Mouse (Mus musculus) embryo, embryonic 10.5 days (tissue): Measurements from ENCODE around the gene Sec23b.
"Not testable (repeated sequence)": the region's sequence is repeated elsewhere in the genome, so short reads cannot be mapped to it uniquely, and the experiment has no call there.

Experiments used
- DNase-seq: peaks from one replicate; pipeline ENCODE4 v3.0.0-alpha.2; 2015; ENCODE audit warnings: low spot score

Gene Sec23b

DNA sequence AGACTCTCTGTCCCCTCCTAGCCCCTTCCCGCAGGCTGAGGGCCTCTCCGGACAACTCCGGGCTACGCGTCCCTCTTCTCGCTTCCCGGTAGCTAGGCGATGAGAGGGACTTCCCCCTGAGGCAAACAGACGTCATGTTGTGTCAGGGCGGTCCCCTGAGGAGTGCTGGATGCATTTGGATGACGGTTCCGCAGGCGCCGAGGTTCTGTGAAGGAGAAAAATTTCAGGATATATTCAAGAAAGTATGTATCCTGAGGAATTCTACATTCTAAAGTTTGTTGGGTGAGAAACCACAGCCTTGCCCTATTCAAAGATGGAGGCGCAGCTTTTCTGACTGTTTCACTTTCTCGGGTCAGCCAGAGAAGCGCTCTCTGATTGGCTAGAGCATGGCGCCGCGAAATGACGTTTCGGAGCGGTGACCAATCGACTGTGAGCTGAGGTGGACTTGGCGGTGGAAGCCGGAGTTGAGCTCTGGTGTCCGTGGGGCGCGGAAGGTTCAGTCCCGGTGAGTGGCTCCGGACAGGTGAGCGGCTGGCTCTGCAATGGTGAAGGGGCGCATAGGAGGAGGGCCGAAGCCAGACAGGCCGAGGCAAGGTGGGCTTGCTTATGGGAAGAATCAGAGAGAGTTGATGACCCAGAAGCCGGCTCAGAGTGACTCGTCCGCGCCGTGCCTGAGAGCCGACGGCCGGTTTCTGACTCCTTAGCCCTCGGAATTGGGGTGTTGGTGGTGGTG, at the start of gene Sec23b:
TSS of gene Sec23b (plus strand) at position 410 of the 733 bp plus-strand sequence.
- DNase-seq: peak; percentile 98

DNA sequence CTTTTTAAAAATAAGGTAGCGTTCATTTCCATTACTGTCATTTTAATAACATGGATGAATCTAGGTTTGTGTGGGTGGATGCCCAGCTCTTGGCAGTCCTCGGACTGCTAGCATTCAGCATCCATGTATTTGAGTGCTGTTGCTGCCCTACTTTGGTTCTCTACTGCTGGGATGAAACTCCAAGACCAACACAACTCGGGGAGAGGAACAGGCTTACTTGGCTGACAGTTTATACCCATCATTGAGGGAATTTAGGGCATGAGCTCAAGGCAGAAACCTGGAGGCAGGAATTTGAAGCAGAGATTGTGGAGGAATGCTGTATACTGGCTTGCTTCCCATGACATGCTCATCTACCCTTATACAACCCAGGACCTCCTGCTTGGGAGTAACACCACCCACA, 41.4 kb upstream of the Sec23b start:
- DNase-seq: no peak

DNA sequence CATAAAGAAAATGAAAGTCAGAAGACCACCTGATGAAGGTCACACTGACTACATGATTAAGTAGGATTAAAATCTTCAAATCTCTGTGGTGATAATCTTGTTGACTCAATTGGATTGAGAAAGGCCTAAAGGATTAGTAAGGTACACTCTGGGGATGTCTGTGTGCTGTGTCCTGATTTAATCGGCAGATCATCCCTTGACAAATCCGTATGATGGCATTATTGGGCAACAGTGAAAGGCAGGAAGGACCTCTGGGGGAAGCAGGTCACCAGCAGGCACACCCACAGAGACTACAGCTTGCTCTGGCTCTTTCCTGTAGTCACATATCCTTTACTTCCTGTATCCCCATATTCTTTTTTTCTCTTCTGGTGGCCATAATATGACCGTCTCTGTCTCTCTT, 36.3 kb upstream of the Sec23b start:
- DNase-seq: no peak

DNA sequence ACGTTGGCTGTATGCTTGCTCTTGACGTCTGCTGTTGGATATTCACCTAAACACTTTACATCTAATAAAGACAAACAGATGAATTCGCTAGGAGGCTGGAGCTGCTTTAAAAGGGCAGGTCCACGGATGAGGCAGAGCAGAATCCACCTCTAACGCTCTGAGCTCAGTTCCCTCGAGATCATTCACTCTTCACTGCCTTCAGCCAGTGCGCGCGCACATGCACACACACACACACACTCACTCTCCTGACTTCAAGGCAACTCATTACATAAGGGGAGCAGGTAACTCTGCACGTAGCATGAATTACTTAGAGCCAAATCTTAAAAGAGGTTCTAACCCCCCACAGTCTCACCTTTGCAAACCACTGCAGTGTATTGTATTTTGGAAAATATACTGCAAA, 30.2 kb upstream of the Sec23b start:
- DNase-seq: no peak

DNA sequence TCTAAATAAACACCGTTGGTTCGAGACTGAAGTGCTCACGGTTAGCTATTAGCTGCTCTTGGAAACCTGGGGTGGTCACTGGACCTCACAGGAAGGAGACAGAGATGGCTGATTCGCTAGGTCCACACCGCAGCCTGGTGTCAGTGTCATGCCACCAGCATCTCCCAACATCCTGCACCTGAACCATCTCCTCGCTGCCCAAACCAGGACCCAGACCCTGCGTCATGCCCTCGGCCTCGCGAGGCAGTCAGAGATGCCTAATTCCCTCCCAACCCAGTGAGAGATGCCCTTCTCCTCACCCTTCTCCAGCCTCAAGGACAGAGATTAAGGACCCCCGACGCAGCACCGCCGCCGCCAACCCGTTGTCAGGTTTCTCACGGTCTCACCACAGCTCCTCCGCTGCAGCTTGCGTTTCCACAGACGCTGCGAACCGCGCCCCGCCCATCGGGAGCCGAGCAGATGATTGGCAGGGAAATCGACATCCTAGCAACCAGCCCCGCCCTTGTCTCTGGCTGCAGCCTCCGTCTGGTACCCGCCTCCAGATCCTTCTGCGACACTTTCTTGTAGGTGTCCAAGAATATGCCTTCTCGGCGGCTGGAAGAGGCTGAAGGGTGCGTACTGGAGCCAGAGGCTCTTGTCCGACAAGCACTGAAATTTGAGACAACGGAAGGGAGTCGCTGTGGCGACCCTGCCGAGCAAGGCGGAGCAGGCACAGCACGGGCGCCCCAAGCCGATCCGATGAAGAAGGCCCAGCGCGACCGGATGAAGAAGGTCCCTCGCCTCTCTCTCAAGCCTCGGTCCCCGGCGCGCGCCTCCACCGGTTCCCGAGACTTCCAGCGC, 28.8 kb upstream of the Sec23b start, which contains the start of the genes Dzank1 and Polr3f:
TSS of gene Dzank1 (minus strand) at position 434 of the 840 bp plus-strand sequence.
TSS of gene Polr3f (plus strand) at position 738 of the 840 bp plus-strand sequence.
- peak; percentile 98 for DNase-seq

DNA sequence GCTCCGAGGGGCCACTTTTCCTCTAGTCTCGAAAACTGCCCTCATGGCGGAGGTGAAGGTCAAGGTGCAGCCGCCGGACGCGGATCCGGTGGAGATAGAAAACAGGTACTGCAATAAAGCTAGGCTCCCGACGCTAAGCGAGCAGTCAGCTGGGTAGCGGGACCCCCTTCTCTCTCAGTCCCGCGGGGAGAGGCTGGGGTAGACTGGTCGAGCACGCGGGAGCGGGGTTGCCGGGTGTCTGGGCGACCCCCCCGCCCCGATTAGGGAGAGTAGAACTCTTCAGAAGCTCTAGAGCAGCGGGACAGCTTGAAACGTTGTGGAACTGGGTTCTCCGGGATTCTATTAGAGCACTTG, 28.2 kb upstream of the Sec23b start:
- no peak for DNase-seq

DNA sequence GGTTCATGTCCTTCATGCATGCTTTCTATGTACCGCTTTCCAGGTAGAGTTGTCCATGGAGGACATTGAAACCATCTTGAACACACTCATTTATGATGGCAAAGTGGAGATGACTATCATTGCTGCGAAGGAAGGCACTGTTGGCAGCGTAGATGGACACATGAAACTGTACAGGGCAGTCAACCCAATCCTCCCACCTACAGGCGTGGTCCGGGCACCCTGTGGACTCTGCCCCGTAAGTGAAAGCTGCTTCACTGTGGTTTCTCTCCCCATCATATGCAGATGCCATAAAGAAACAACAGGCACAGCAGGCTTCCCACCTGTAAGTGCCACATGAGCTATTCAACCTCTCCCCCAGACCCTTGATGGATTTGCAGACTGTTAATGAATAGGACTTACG, 18.9 kb upstream of the Sec23b start:
- no peak for DNase-seq

DNA sequence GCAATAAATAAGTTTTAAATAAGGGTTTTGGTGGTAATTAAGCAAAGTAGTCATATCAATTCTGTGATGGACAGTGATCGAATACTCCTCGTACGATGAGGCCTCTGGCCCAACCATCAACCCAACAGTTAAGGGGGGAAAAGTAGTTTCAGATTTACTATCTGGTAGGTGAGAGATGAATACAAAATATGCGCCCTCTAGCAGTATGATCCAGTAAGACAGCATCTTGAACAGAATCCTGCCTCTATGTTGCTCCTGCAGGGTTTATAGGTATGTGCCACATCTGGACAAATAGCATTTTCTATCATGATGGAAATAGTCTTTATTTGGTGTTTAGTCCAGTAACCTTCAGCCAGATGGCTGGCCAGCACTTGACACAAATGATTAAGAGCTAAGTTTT, 14.8 kb upstream of the Sec23b start:
- DNase-seq: peak; percentile 13

DNA sequence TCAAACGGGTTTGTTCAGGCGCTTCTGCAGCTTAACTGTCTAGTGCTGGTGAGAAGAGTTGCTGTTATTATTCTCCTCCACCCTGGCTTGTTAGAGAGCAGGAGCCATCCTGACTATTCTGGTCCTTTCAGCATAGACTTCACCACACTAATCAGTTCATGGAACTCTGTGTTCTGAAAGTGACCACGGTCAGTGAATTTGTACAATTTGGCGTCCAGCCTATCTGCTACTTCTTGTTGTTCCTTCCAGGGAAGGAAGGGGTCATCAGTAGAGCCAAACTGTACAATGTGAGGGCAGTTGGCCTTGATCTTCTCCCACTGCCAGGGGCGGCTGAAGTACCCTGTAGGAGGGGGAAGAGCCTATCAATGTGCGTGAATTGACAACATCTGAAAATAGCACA, 12.4 kb upstream of the Sec23b start:
- no peak for DNase-seq

DNA sequence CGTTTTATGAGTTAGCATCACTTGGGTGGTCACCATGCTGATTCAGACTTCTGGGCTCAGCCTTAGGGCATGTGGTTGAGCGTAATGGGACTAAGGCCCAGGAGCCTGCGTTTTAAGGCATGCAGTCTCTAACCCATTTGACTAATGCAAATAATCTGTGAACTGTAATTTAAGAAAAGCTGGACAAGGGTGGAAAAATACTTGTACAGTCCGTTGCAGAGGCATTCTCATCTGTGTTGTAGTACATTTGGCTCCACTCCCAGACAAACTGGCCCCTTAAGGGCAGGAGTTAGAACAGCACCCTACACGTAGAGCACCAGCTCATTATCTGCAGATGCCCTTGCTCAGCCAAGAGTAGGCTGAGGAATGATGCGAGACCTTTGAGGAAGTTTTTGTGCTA, 11.4 kb upstream of the Sec23b start:
- DNase-seq: no peak

DNA sequence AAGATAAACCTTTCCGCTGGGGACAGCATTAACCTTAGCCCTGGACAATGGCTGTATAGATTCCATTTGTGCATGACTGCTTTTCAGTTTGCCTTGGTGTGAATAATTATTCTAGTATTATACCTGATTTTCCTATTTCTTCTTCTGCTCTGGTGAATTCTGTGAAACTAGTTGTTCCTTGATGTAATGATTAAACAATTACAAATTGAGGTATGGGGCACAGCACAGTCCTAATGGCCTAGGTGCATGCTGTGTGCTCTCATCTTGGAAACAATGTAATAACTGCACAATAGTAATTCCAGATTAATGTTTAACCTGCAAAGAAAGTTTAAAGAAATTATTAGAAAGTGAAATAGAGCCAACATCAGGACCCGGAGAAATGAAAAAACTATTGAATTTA, 11.0 kb upstream of the Sec23b start:
- no peak for DNase-seq

DNA sequence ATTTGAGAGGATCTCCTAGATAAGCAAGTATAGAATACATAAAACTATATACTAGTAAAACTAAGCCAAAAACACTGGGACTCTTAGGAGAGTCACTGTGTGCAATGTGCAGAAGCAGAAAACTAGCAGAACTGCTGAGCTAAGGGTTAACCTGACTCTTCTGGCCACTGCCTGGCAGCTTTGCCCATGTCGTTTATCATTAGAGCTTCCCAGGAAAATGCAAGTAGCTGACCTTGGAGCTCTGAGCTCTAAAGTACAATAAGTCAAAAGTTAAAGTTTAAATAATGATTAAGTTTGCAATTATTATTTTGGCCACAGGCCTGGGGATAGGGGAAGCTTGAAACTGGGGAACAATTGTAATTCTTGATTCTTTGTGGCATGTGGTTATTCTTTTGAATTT, 10.5 kb upstream of the Sec23b start:
- DNase-seq: no peak

DNA sequence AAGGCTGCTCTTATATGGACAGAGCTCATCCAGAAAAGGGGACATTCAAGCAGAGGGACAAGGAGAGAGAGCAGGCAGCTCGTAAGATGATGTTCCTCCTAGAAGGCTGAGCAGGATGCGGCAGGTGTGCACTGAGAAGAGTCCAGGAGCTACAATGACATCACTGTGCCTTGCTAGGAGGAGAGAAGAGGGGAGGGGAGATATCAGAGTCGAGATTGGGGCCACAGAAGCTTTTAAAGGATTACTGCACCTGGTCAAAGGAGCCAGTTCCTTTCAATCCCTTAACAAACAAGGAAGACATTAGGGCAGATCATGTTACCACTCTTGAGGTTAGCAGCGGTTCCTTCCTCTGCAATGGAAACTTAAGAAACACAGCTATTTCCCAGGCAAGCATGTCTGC, 8.5 kb upstream of the Sec23b start:
- DNase-seq: no peak

DNA sequence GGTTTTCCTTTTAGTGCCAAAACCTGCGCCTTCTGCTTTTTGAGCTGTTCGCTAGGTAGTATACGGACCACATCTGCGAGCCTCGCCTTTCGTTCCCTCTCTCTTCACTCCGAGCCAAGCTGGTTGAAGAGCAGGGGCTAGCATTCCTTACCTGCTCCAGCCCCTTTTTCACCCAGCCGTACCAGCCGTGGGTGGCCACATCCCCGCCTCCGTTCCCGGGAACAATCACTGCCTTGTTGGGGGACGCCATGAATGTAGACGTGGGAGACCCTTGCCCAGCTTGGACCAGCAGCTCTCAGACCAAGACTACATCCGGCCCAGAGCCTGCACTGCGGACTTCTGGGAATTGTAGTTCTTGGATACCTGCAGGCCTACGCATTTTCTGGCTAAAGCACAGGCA, 5.5 kb upstream of the Sec23b start, which contains the start of gene Rbbp9:
TSS of gene Rbbp9 (minus strand) at position 341 of the 400 bp plus-strand sequence.
- peak; percentile 92 for DNase-seq

DNA sequence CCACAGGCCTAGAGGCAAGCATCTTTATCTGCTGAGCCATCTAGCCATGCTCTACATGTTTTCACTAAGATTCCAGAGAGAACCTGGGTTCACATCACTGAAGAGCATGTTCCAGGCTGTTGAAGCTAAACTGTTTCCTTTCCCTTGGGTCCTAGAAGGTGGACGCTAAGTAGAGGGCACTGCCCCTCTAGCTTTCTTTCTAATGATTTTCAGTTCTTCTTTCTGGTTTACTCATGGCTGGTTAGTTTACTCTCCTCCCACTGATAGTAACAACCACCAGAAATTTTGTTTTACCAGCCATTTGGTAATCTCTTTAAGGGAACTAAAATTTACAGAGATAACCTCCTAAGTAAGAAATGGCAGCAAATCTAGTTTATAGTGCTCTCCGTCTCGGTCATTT, 2.1 kb upstream of the Sec23b start:
- no peak for DNase-seq

DNA sequence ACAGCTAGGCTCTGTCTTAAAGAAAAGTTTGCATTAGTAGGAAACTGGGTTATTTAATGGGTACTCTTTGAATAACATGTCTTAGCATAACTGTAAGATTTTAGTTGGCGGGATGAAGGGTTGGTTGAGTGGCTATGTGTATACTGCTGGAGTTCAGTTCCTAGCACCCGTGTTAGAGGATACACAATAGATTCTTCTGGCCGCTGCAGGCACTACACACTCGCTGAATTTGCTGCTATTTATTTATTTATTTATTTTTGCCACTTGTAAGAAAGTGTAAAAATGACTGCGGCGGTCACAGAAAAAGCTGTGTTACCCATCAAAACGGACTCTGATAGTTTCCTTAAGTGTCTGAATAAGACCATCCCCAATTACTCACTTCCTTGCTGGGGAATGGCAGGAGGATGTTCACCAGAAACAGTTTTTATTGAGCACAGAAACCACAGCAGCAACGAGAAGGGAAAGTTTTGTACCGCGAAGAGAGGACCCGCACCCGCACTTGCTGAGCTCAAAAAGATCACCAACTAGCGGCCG, 676 bp upstream of the Sec23b start:
- DNase-seq: peak; percentile 63

DNA sequence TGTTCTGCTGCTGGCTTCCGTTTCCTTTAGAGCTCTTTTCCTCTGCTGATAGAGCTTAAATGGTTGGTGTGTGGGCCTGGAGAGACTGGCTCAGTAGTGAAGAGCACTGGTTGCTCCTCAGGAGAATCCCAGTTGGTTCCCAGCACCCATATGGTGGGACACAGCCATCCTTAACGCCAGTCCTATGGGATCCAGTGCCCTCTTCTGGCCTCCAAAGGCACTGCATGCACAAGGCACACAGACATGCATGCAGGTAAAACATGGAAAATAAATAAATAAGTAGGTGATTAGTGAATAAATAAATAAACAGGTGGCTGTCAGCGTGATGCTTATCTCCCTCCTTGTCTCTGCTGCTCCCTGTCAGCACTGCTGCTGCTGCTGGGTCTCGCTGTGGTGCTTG, 32.7 kb downstream of the Sec23b start:
- DNase-seq: no peak

DNA sequence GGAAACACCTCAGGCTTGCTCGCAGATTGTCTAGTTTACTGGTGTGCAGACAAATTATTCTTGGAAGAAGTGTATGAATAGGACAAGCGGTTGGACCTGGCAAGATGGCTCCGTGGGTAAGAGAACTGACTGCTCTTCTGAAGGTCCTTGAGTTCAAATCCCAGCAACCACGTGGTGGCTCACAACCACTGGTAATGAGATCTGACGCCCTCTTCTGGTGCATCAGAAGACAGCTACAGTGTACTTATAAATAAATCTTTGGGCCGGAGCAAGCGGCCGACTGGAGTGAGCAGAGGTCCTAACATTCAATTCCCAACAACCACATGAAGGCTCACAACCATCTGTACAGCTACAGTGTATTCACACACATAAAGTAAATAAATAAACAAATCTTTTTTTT, 37.0 kb downstream of the Sec23b start:
- not testable (repeated sequence) for DNase-seq

DNA sequence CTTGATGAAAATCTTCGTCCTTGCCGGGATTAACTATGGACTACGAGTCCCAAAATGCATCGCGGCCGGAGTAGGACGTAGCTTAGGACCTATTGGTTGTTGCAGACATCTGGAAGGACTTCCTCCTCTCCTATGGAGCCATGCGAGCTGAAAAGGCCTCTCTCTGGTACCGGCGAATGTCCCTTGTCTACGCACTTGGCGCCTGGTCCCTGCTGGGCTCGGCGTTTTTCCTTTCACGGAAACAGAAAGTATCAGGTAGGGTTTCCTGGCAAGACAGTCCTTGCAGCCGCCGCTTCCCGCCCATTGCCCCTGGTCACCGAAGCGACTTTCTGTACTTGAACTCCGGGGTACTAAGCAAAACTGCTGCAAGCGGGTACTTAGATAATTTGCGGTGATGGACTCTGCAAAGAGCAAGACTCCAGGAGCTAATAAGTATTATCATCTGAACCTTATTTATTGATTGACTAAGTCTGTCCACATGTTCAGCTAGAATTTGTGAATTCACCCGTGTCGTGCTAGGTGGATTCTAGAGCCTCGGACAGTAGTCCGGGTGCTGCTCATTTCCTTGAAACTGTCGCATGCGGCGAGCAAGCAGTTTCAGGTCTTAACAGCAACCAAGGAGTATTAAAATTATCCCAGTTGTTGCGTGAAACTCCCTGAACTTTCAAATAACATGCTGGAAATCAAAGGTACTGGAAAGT, 38.1 kb downstream of the Sec23b start, which contains the start of gene Smim26:
TSS of gene Smim26 (plus strand) at position 104 of the 701 bp plus-strand sequence.
- peak; percentile 91 for DNase-seq

DNA sequence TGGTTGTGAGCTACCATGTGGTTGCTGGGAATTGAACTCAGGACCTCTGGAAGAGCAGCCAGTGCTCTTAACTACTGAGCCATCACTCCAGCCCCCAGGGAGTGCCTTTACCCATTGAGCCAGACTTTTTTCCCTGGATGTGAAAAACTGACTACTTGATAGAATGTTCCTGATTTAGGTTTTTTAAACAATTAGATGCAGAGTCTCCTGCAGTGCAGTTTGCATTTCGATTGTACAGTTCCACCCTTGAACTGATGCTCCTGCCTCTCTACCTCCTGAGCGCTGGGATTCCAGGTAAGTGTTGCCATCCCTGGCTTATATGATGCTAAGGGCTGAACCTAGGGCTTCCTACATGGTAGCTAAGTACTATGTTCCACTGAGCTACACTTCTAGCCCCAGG, 42.0 kb downstream of the Sec23b start:
- no peak for DNase-seq

DNA sequence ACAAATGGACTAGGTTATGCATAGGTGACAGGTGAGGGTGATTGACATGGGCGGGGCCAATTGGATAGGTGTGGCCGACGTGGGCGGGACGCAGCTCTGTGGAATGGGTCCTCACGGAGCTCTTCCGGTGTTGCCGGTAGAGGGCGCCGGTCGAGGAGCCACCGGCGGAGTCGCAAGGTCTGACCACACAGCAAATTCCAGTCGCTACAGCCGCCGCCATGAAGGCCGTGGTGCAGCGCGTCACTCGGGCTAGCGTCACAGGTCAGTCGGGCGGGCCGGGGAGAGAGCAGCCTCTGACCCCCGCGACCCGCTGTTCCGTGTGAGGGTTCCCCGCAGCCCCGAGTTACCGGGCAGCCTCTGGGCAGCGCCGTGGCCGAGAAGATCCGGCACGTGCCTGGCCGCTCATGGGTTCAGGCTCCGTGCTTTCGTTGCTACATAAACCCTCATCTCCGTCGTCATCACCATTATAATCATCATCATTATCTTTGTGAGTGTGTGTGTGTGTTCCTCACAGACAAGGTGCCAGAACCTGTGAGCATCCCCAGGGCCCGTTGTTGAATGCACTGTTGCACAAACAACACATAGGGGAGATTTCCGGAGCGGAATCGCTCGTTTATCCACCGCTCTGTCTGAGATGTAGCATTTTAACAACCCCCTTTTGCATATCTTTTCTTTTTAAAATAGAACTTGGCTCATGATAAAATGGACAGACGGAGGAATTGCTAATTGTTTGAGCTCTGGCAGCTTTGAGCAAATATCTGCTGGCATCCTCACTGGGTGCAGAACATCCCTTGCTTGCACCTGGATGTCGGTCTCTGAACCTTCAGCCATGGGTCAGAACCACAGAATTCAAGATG, 44.0 kb downstream of the Sec23b start, which contains the start of gene Dtd1:
TSS of gene Dtd1 (plus strand) at position 67 of the 857 bp plus-strand sequence.
- DNase-seq: peak; percentile 89
